18 mouse cellular contexts compared by ENCODE assay signal in genomic region chr2:173350405-173350804, GRCm38 (mm10).
"Had no signal": no experiment of that assay in that cellular context is flagged by ENCODE, and none has a peak within 500 bp of the region (broad histone marks: within the 10 kb centered on the region; RNA-seq: fewer than 3 reads in every experiment).

No protein-coding gene starts in this region.

- H3K4me2 ChIP-seq: limb, embryonic 13.5 days; liver, embryonic 12.5 days; liver, embryonic 15.5 days; neural tube, embryonic 12.5 days; neural tube, embryonic 15.5 days had no signal

- H3K36me3 ChIP-seq: limb, embryonic 10.5 days; limb, embryonic 13.5 days; liver, embryonic 12.5 days; liver, embryonic 15.5 days; midbrain, embryonic 10.5 days; neural tube, embryonic 12.5 days; neural tube, embryonic 15.5 days had no signal

- H3K27ac ChIP-seq: limb, embryonic 10.5 days; liver, embryonic 12.5 days; liver, embryonic 15.5 days; midbrain, embryonic 10.5 days; neural tube, embryonic 12.5 days; neural tube, embryonic 15.5 days had no signal

- H3K27me3 ChIP-seq: limb, embryonic 13.5 days; liver, embryonic 15.5 days; neural tube, embryonic 12.5 days had no signal

- ATAC-seq: liver, embryonic 12.5 days had no signal

- H3K4me1 ChIP-seq: liver, embryonic 15.5 days had no signal

- DNase-seq: kidney, adult 18-20 months; kidney, adult 9 months; kidney, postnatal 14 days; kidney, postnatal 4 days; liver; lung, adult 18-20 months; midbrain, embryonic 14.5 days; right cerebral cortex, adult 18-20 months; right cerebral cortex, postnatal 14 days; spleen, adult 18-20 months had no signal

- H3K9me3 ChIP-seq: limb, embryonic 10.5 days; limb, embryonic 13.5 days; liver, embryonic 12.5 days; liver, embryonic 15.5 days; megakaryocyte, embryonic 14.5 days; midbrain, embryonic 10.5 days; neural tube, embryonic 12.5 days; neural tube, embryonic 15.5 days had no signal

- H3K4me3 ChIP-seq: limb, embryonic 10.5 days; limb, embryonic 13.5 days; liver, embryonic 12.5 days; liver, embryonic 15.5 days; megakaryocyte, embryonic 14.5 days; midbrain, embryonic 10.5 days; neural tube, embryonic 12.5 days; neural tube, embryonic 15.5 days had no signal

- H3K9ac ChIP-seq: limb, embryonic 13.5 days; liver, embryonic 12.5 days; liver, embryonic 15.5 days; neural tube, embryonic 12.5 days; neural tube, embryonic 15.5 days had no signal
